In genomic region chr5:144114970-144115627, GRCm38 (mm10) we compare ENCODE assay signal across 14 mouse cellular contexts. TPM values are rescaled to one million over a fixed set of nuclear protein-coding genes. Genes with fewer than 3 reads are reported as not detected.
DNase-seq lines count a peak whose midpoint lies in the region; ATAC-seq and TF ChIP-seq lines count a peak whose summit lies in the region.
"Had no signal": no experiment of that assay in that cellular context is flagged by ENCODE, and none has a peak within 500 bp of the region (broad histone marks: within the 10 kb centered on the region; RNA-seq: fewer than 3 reads in every experiment).

No protein-coding gene starts in this region.

- H3K4me2 ChIP-seq in liver, embryonic 11.5 days, result no peak overlapping the region
- H3K4me2 ChIP-seq: embryonic facial prominence, embryonic 15.5 days; forebrain, embryonic 15.5 days; limb, embryonic 15.5 days had no signal

- WGBS in liver, embryonic 11.5 days, result 48% methylated on average over 5 of the region's 5 CpGs

- H3K9ac ChIP-seq in liver, embryonic 11.5 days (ENCODE audit: low read depth, low read length), result no peak overlapping the region
- H3K9ac ChIP-seq: embryonic facial prominence, embryonic 15.5 days; forebrain, embryonic 15.5 days; limb, embryonic 15.5 days had no signal

- H3K27me3 ChIP-seq in liver, embryonic 11.5 days (replicated peaks; ENCODE audit: control insufficient read depth, insufficient read depth, low read length), result no peaks in the 10 kb centered on the region
- H3K27me3 ChIP-seq: embryonic facial prominence, embryonic 15.5 days; forebrain, embryonic 15.5 days; limb, embryonic 15.5 days had no signal

- peak; percentile 58; the same call in 1 of the 2 replicates for ATAC-seq in liver, embryonic 11.5 days (replicated peaks; ENCODE audit: low FRiP score)
- ATAC-seq in megakaryocyte-erythroid progenitor cell, adult 5-6 weeks (replicated peaks; ENCODE audit: low FRiP score, low TSS enrichment, poor library complexity, severe bottlenecking), result peak; percentile 77
- ATAC-seq: forebrain, embryonic 15.5 days; midbrain, embryonic 16.5 days had no signal

- H3K36me3 ChIP-seq in liver, embryonic 11.5 days (ENCODE audit: control insufficient read depth, insufficient read depth, low read length), result no peaks in the 10 kb centered on the region
- H3K36me3 ChIP-seq: embryonic facial prominence, embryonic 15.5 days; forebrain, embryonic 15.5 days; limb, embryonic 15.5 days had no signal

- no peak overlapping the region for H3K4me3 ChIP-seq in gastrocnemius, adult 2 months
- H3K4me3 ChIP-seq in liver, embryonic 11.5 days (ENCODE audit: low read depth, low read length), result no peak overlapping the region
- H3K4me3 ChIP-seq: embryonic facial prominence, embryonic 15.5 days; forebrain, embryonic 15.5 days; limb, embryonic 15.5 days had no signal

- H3K9me3 ChIP-seq in liver, embryonic 11.5 days (ENCODE audit: control insufficient read depth, low read length), result no peaks in the 10 kb centered on the region
- H3K9me3 ChIP-seq: embryonic facial prominence, embryonic 15.5 days; forebrain, embryonic 15.5 days; limb, embryonic 15.5 days had no signal

- intact Hi-C loops in gastrocnemius, adult 2 months (cut with DNase I), result no loop called here
- intact Hi-C loops in gastrocnemius, postnatal 36 days (cut with DNase I), result no loop called here
- intact Hi-C loops in gastrocnemius, postnatal 14 days (cut with DNase I; ENCODE audit: low total_unique reads), result no loop called here

- no peak for DNase-seq in gastrocnemius, adult 2 months
- DNase-seq in gastrocnemius, postnatal 36 days, result no peak
- peak; percentile 27 for DNase-seq in layer of hippocampus, adult 9-11 months
- DNase-seq in layer of hippocampus, postnatal 36 days, result no peak
- DNase-seq in liver, embryonic 11.5 days (ENCODE audit: low spot score), result no peak
- no peak for DNase-seq in left cerebral cortex, adult 9 months (ENCODE audit: low spot score in 2 of 2)
- no peak for DNase-seq in gastrocnemius, postnatal 14 days
- DNase-seq: cerebellum, adult 2 months; gastrocnemius, postnatal 10 days had no signal

- H3K27ac ChIP-seq in gastrocnemius, adult 2 months, result peak overlapping the region; percentile 16; the same call in 1 of the 2 replicates
- no peak overlapping the region for H3K27ac ChIP-seq in liver, embryonic 11.5 days (ENCODE audit: low read depth, low read length)
- H3K27ac ChIP-seq: embryonic facial prominence, embryonic 15.5 days; forebrain, embryonic 15.5 days; limb, embryonic 15.5 days had no signal

- TF ChIP-seq CTCF in gastrocnemius, adult 2 months (IDR thresholded peaks at IDR 0.05), result no peak

- peaks cover 5% of the 10 kb centered on the region for H3K4me1 ChIP-seq in liver, embryonic 11.5 days (replicated peaks; ENCODE audit: control insufficient read depth, insufficient read depth, low read length)

RNA-seq across cellular contexts. Expression of gene Lmtk2, which starts 14.9 kb away (rescaled TPM):
- 10 to 100 TPM; 24.7 to 25.0 TPM for total RNA-seq in gastrocnemius, adult 2 months (2021)
- 10 to 100 TPM; 19.4 to 19.8 TPM for total RNA-seq in gastrocnemius, postnatal 36 days (2021)
- total RNA-seq in layer of hippocampus, postnatal 36 days (2021), result 10 to 100 TPM; 94.2 to 99.2 TPM
- polyA plus RNA-seq in liver, embryonic 11.5 days (2014; fragmentation: Nextera tagmentation; extraction: Ambion mirVana), result 4.9 and 5.7 TPM in 2 replicates
- total RNA-seq in megakaryocyte-erythroid progenitor cell, adult 5-6 weeks (2014; fragmentation: Nextera tagmentation), result 12.5 and 22.1 TPM in 2 replicates
- total RNA-seq in megakaryocyte-erythroid progenitor cell, adult 5-6 weeks (2017), result 9.2 and 12.2 TPM in 2 replicates
- total RNA-seq in gastrocnemius, postnatal 14 days (2021), result 10 to 100 TPM; 12.2 to 12.5 TPM
